Mouse (Mus musculus): ENCODE results near the gene Ackr2.

DNA sequence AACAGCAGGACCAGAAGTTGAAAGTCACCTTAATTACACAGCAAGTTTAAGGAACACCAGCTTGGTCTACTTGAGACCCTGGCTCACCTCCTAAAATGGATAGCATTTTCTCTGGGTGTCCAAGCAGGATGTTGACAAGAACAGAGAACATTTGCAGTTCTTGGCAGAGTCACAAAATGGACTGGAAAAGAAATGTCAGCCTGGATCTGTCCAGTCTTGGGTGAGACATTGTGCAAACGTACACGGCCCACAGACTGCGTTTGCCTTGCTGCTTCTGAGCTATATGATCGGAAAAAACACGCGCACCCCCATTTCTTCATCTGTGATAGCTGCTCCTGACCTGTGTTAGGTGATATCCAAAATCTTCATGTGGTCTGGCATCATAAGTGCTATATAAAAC is 30.5 kb upstream of the Ackr2 start:
- TF ChIP-seq CTCF (conservative IDR thresholded peaks at IDR 0.05; ENCODE audit: low read length) (no peak), NANOG (IDR thresholded peaks at IDR 0.05; ENCODE audit: borderline replicate concordance, low read length) (no peak)
